Mouse (Mus musculus) MEL (cell line): ENCODE data around the gene Olfr794.

Experiments used
- MAFK ChIP-seq: IDR thresholded peaks from 2 replicates; pipeline ENCODE4 v1.6.1; 2011; ENCODE audit warnings: low read depth, mild to moderate bottlenecking, low read length, improper control_type of control experiment, borderline replicate concordance
- USF2 ChIP-seq, 2 experiments: IDR thresholded peaks; 2 replicates each; pipeline ENCODE4 v1.6.1; 2011 to 2012; ENCODE audit warnings: improper control_type of control experiment in 2 of 2, low read length in 2 of 2, borderline replicate concordance in 1 of 2, inconsistent platforms in 1 of 2, low read depth in 1 of 2, mild to moderate bottlenecking in 1 of 2; ENCODE audit not compliant: insufficient read depth in 1 of 2
- ZC3H11A ChIP-seq: IDR thresholded peaks from 2 replicates; pipeline ENCODE4 v1.6.1; 2012; ENCODE audit warnings: low read depth, mild to moderate bottlenecking, inconsistent platforms, low read length, improper control_type of control experiment
- ZKSCAN1 ChIP-seq: IDR thresholded peaks from 2 replicates; pipeline ENCODE4 v1.6.1; 2012; ENCODE audit warnings: low read depth, mild to moderate bottlenecking, inconsistent platforms, low read length, improper control_type of control experiment, moderate library complexity

DNA sequence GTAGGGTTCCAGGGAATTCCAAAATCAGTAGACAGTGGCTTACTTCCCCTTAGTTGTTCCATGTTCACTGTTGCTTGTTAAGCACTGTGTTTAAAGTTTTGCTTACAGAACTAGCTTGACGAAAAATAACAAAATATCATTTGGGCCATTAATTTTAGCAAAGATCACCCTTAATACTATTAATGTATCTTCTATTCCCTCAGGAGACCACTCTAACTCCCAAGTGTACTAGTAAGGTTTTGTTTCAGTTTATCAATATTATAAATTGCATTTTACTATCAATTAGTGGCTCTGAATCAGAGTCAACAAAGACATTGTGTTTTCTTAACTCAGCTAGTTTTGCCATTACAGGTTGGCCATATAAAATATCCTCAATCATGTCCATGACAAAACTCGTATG is at the start of gene Olfr794:
- TF ChIP-seq ZKSCAN1: no peak
- no peak for TF ChIP-seq ZC3H11A
- no peak for TF ChIP-seq MAFK
- no peak for TF ChIP-seq USF2 (IDR thresholded peaks at IDR 0.05; ENCODE audit: borderline replicate concordance in 1 of 2, insufficient read depth in 1 of 2, low read depth in 1 of 2, low read length in 2 of 2)
